Mouse (Mus musculus): ENCODE results near the gene Mast2.

The Mast2 gene

GRCm38 (mm10) chr4:116464126-116464981 lies at the start of gene Mast2:
Gene Mast2 (minus strand): TSS chr4:116464183.
- peak; percentile 83 for DNase-seq

- DNase-seq: peak; percentile 97
Measured at GRCm38 (mm10) chr4:116507425-116508218, 43.6 kb upstream of the Mast2 start, which contains the start of gene Ipp. Gene Ipp (plus strand): TSS chr4:116507549.

- no peak for DNase-seq
Measured at GRCm38 (mm10) chr4:116506886-116507424, 43.0 kb upstream of the Mast2 start.

GRCm38 (mm10) chr4:116499978-116500377 lies 36.0 kb upstream of the Mast2 start:
- DNase-seq: no peak

GRCm38 (mm10) chr4:116493646-116494045 lies 29.7 kb upstream of the Mast2 start:
- DNase-seq: no peak

GRCm38 (mm10) chr4:116492460-116492859 lies 28.5 kb upstream of the Mast2 start:
- DNase-seq: no peak

- no peak for DNase-seq
Measured at GRCm38 (mm10) chr4:116491886-116492285, 27.9 kb upstream of the Mast2 start.

GRCm38 (mm10) chr4:116491119-116491536 lies 27.1 kb upstream of the Mast2 start:
- DNase-seq: no peak

- DNase-seq: no peak
Measured at GRCm38 (mm10) chr4:116483476-116483875, 19.5 kb upstream of the Mast2 start.

GRCm38 (mm10) chr4:116481322-116481721 lies 17.3 kb upstream of the Mast2 start:
- no peak for DNase-seq

- peak; percentile 60 for DNase-seq
Measured at GRCm38 (mm10) chr4:116463231-116464125, 505 bp downstream of the Mast2 start.

GRCm38 (mm10) chr4:116461943-116462342 lies 2.0 kb downstream of the Mast2 start:
- no peak for DNase-seq

GRCm38 (mm10) chr4:116451553-116451952 lies 12.4 kb downstream of the Mast2 start:
- DNase-seq: no peak

- DNase-seq: no peak
Measured at GRCm38 (mm10) chr4:116449951-116450350, 14.0 kb downstream of the Mast2 start.

GRCm38 (mm10) chr4:116448673-116449072 lies 15.3 kb downstream of the Mast2 start:
- peak; percentile 62 for DNase-seq

GRCm38 (mm10) chr4:116439383-116439782 lies 24.6 kb downstream of the Mast2 start:
- DNase-seq: no peak

- no peak for DNase-seq
Measured at GRCm38 (mm10) chr4:116438561-116438960, 25.4 kb downstream of the Mast2 start.

- peak; percentile 13 for DNase-seq
Measured at GRCm38 (mm10) chr4:116435626-116436025, 28.4 kb downstream of the Mast2 start.

GRCm38 (mm10) chr4:116422186-116422585 lies 41.8 kb downstream of the Mast2 start:
- no peak for DNase-seq

GRCm38 (mm10) chr4:116421170-116421569 lies 42.8 kb downstream of the Mast2 start:
- DNase-seq: no peak

- no peak for DNase-seq
Measured at GRCm38 (mm10) chr4:116412993-116413392, 51.0 kb downstream of the Mast2 start.

- DNase-seq: no peak
Measured at GRCm38 (mm10) chr4:116411401-116411800, 52.6 kb downstream of the Mast2 start.
